Mouse (Mus musculus): ENCODE data around the gene Tmem247. TPM values are rescaled to one million over a fixed set of nuclear protein-coding genes. Genes with fewer than 3 reads are reported as not detected.

Tmem247 gene
- not detected for total RNA-seq (2021)

GRCm38 (mm10) chr17:86917048-86917447, at the start of gene Tmem247:
Tmem247 (plus strand) TSS chr17:86917348.
- no peak for DNase-seq (ENCODE audit: extremely low spot score in 1 of 2, low spot score in 1 of 2)

- DNase-seq (ENCODE audit: extremely low spot score in 1 of 2, low spot score in 1 of 2): no peak
Observed at GRCm38 (mm10) chr17:86870586-86870985, 46.6 kb upstream of the Tmem247 start.

- DNase-seq (ENCODE audit: extremely low spot score in 1 of 2, low spot score in 1 of 2): no peak
Observed at GRCm38 (mm10) chr17:86872643-86873042, 44.5 kb upstream of the Tmem247 start.

- DNase-seq (ENCODE audit: extremely low spot score in 1 of 2, low spot score in 1 of 2): no peak
Observed at GRCm38 (mm10) chr17:86876940-86877339, 40.2 kb upstream of the Tmem247 start.

- no peak for DNase-seq (ENCODE audit: extremely low spot score in 1 of 2, low spot score in 1 of 2)
Observed at GRCm38 (mm10) chr17:86877747-86878146, 39.4 kb upstream of the Tmem247 start.

- DNase-seq (ENCODE audit: extremely low spot score in 1 of 2, low spot score in 1 of 2): no peak
Observed at GRCm38 (mm10) chr17:86880056-86880455, 37.1 kb upstream of the Tmem247 start.

GRCm38 (mm10) chr17:86880461-86881044, 36.6 kb upstream of the Tmem247 start:
- no peak for DNase-seq (ENCODE audit: extremely low spot score in 1 of 2, low spot score in 1 of 2)

- no peak for DNase-seq (ENCODE audit: extremely low spot score in 1 of 2, low spot score in 1 of 2)
Observed at GRCm38 (mm10) chr17:86895191-86895590, 22.0 kb upstream of the Tmem247 start.

GRCm38 (mm10) chr17:86897486-86898165, 19.5 kb upstream of the Tmem247 start:
- DNase-seq (ENCODE audit: extremely low spot score in 1 of 2, low spot score in 1 of 2): no peak

GRCm38 (mm10) chr17:86899821-86900220, 17.3 kb upstream of the Tmem247 start:
- DNase-seq (ENCODE audit: extremely low spot score in 1 of 2, low spot score in 1 of 2): no peak

GRCm38 (mm10) chr17:86900564-86900963, 16.6 kb upstream of the Tmem247 start:
- no peak for DNase-seq (ENCODE audit: extremely low spot score in 1 of 2, low spot score in 1 of 2)

GRCm38 (mm10) chr17:86902399-86903067, 14.6 kb upstream of the Tmem247 start:
- DNase-seq (ENCODE audit: extremely low spot score in 1 of 2, low spot score in 1 of 2): no peak

- DNase-seq (ENCODE audit: extremely low spot score in 1 of 2, low spot score in 1 of 2): no peak
Observed at GRCm38 (mm10) chr17:86903596-86903995, 13.6 kb upstream of the Tmem247 start.

GRCm38 (mm10) chr17:86904206-86904605, 12.9 kb upstream of the Tmem247 start:
- DNase-seq (ENCODE audit: extremely low spot score in 1 of 2, low spot score in 1 of 2): no peak

- DNase-seq (ENCODE audit: extremely low spot score in 1 of 2, low spot score in 1 of 2): peak in 1 of 2 experiments; percentile 31
Observed at GRCm38 (mm10) chr17:86905297-86906135, 11.6 kb upstream of the Tmem247 start.

- DNase-seq (ENCODE audit: extremely low spot score in 1 of 2, low spot score in 1 of 2): peak; percentile 68 to 96
Observed at GRCm38 (mm10) chr17:86906136-86906461, 11.0 kb upstream of the Tmem247 start.

- no peak for DNase-seq (ENCODE audit: extremely low spot score in 1 of 2, low spot score in 1 of 2)
Observed at GRCm38 (mm10) chr17:86906601-86907000, 10.5 kb upstream of the Tmem247 start.

- no peak for DNase-seq (ENCODE audit: extremely low spot score in 1 of 2, low spot score in 1 of 2)
Observed at GRCm38 (mm10) chr17:86907092-86907491, 10.1 kb upstream of the Tmem247 start.

- DNase-seq (ENCODE audit: extremely low spot score in 1 of 2, low spot score in 1 of 2): no peak
Observed at GRCm38 (mm10) chr17:86908316-86908715, 8.8 kb upstream of the Tmem247 start.

- DNase-seq (ENCODE audit: extremely low spot score in 1 of 2, low spot score in 1 of 2): peak in 1 of 2 experiments; percentile 60
Observed at GRCm38 (mm10) chr17:86909733-86910495, 7.2 kb upstream of the Tmem247 start.
